In genomic region chr5:44073634-44074033, GRCm38 (mm10) we compare ENCODE assay signal across 26 mouse cellular contexts.
"Had no signal": no experiment of that assay in that cellular context is flagged by ENCODE, and none has a peak within 500 bp of the region (broad histone marks: within the 10 kb centered on the region; RNA-seq: fewer than 3 reads in every experiment).

No protein-coding gene starts in this region.

- H3K36me3 ChIP-seq: heart, embryonic 13.5 days; heart, embryonic 15.5 days; hindbrain, embryonic 13.5 days; hindbrain, embryonic 15.5 days; kidney, embryonic 15.5 days; limb, embryonic 13.5 days; limb, embryonic 15.5 days had no signal

- H3K27me3 ChIP-seq: heart, embryonic 13.5 days; heart, embryonic 15.5 days; hindbrain, embryonic 13.5 days; hindbrain, embryonic 15.5 days; kidney, embryonic 15.5 days; limb, embryonic 13.5 days; limb, embryonic 15.5 days had no signal

- H3K9ac ChIP-seq: heart, embryonic 13.5 days; heart, embryonic 15.5 days; hindbrain, embryonic 13.5 days; hindbrain, embryonic 15.5 days; kidney, embryonic 15.5 days; limb, embryonic 13.5 days; limb, embryonic 15.5 days had no signal

- H3K4me1 ChIP-seq: heart, embryonic 15.5 days; hindbrain, embryonic 15.5 days; kidney, embryonic 15.5 days had no signal

- ATAC-seq: hindbrain, postnatal 0 days; intestine, embryonic 16.5 days had no signal

- DNase-seq: gastrocnemius, adult 2 months; gastrocnemius, postnatal 10 days; gastrocnemius, postnatal 25 days; heart, adult 11 months; heart, adult 2 months; heart, postnatal 14 days; heart, postnatal 36 days; kidney, adult 11 months; kidney, adult 2 months; kidney, adult 9 months; kidney, postnatal 14 days; kidney, postnatal 36 days; layer of hippocampus, adult 9-11 months; layer of hippocampus, postnatal 36 days; left cerebral cortex, postnatal 4 days had no signal

- H3K9me3 ChIP-seq: heart, embryonic 13.5 days; heart, embryonic 15.5 days; hindbrain, embryonic 13.5 days; hindbrain, embryonic 15.5 days; kidney, embryonic 15.5 days; limb, embryonic 13.5 days; limb, embryonic 15.5 days had no signal

- H3K4me2 ChIP-seq: heart, embryonic 11.5 days; heart, embryonic 13.5 days; heart, embryonic 15.5 days; hindbrain, embryonic 13.5 days; hindbrain, embryonic 15.5 days; kidney, embryonic 15.5 days; limb, embryonic 13.5 days; limb, embryonic 15.5 days had no signal

- H3K27ac ChIP-seq: gastrocnemius, adult 2 months; heart, adult 2 months; heart, embryonic 13.5 days; heart, embryonic 15.5 days; hindbrain, embryonic 13.5 days; hindbrain, embryonic 15.5 days; hindbrain, postnatal 0 days; kidney, embryonic 15.5 days; kidney, postnatal 0 days; limb, embryonic 13.5 days; limb, embryonic 15.5 days had no signal

- H3K4me3 ChIP-seq: gastrocnemius, adult 2 months; heart, adult 2 months; heart, embryonic 13.5 days; heart, embryonic 15.5 days; hindbrain, embryonic 13.5 days; hindbrain, embryonic 15.5 days; kidney, embryonic 15.5 days; limb, embryonic 13.5 days; limb, embryonic 15.5 days had no signal
